Mouse (Mus musculus) neural tube, embryonic 14.5 days (tissue): ENCODE data around the gene Ireb2. TPM values are rescaled to one million over a fixed set of nuclear protein-coding genes. Genes with fewer than 3 reads are reported as not detected.

Experiments used
- ATAC-seq: fragments of 200-750 bp; cut with Nextera tagmentation; 2 replicates; pipeline ENCODE4 v1.8.0; 2017; ENCODE audit warnings: low read depth, mild to moderate bottlenecking, moderate TSS enrichment, moderate library complexity
- H3K27ac ChIP-seq: fragments of 300-500 bp; sonication (generic); 2 replicates; pipeline ENCODE4 v1.5.1; 2014; ENCODE audit warnings: low read depth, mild to moderate bottlenecking, control low read depth, low read length, moderate library complexity, mixed read lengths
- H3K27me3 ChIP-seq: fragments of 300-500 bp; sonication (generic); 2 replicates; pipeline ENCODE4 v1.6.1; 2014; ENCODE audit warnings: low read length; ENCODE audit not compliant: control insufficient read depth, insufficient read depth
- H3K36me3 ChIP-seq: fragments of 300-500 bp; sonication (generic); 2 replicates; pipeline ENCODE4 v1.6.1; 2014; ENCODE audit warnings: low read length, mixed read lengths; ENCODE audit not compliant: control insufficient read depth, insufficient read depth
- H3K4me1 ChIP-seq: fragments of 300-500 bp; sonication (generic); 2 replicates; pipeline ENCODE4 v1.6.1; 2014; ENCODE audit warnings: low read length; ENCODE audit not compliant: control insufficient read depth, insufficient read depth
- H3K4me2 ChIP-seq: fragments of 300-500 bp; sonication (generic); 2 replicates; pipeline ENCODE4 v1.6.1; 2014; ENCODE audit warnings: mild to moderate bottlenecking, low read depth, low read length, control low read depth
- H3K4me3 ChIP-seq: fragments of 300-500 bp; sonication (generic); 2 replicates; pipeline ENCODE4 v1.5.1; 2014; ENCODE audit warnings: low read depth, low read length, control low read depth, mixed read lengths
- H3K9ac ChIP-seq: fragments of 300-500 bp; sonication (generic); replicated peaks from 2 replicates; pipeline ENCODE4 v1.6.1; 2014; ENCODE audit warnings: low read depth, mild to moderate bottlenecking, control low read depth, low read length, mixed read lengths
- H3K9me3 ChIP-seq: fragments of 300-500 bp; sonication (generic); 2 replicates; pipeline ENCODE4 v1.6.1; 2016; ENCODE audit warnings: low read length; ENCODE audit not compliant: control insufficient read depth
- WGBS: fragments of 180-500 bp; shearing (Covaris S2); extraction: QIAGEN DNeasy Blood & Tissue Kit; methylation state at CpG from one replicate; pipeline ENCODE4 v1.1.7; 2014; 5-methylcytosine and 5-hydroxymethylcytosine counted together
- polyA plus RNA-seq: library from polyadenylated mRNA; unstranded; fragments of >200 nt; fragmentation: Nextera tagmentation; extraction: Ambion mirVana; gene quantifications from 2 replicates; pipeline ENCODE4 v1.2.1, GENCODE M21; 2014

Ireb2 gene
- polyA plus RNA-seq, 1 experiment from 2014 or later: 51.1 TPM

GRCm38 (mm10) chr9:54857474-54857873, 6.1 kb upstream of the Ireb2 start:
- Histone ChIP-seq H3K4me1 (no peaks in the 10 kb centered on the region), H3K27ac (no peak overlapping the region), H3K9ac (no peak overlapping the region), H3K27me3 (no peaks in the 10 kb centered on the region), H3K36me3 (no peaks in the 10 kb centered on the region), H3K4me2 (no peak overlapping the region), H3K4me3 (no peak overlapping the region), H3K9me3 (no peaks in the 10 kb centered on the region)
- ATAC-seq: no peak
- WGBS: 10% methylated on average over 3 of the region's 3 CpGs

- H3K36me3 ChIP-seq: peaks cover 2% of the 10 kb centered on the region
- H3K4me3 ChIP-seq: no peak overlapping the region
- 76% methylated on average over 7 of the region's 7 CpGs for WGBS
- no peak overlapping the region for H3K4me2 ChIP-seq
- peaks cover 14% of the 10 kb centered on the region for H3K4me1 ChIP-seq
- no peak for ATAC-seq
- H3K27ac ChIP-seq: no peak overlapping the region
- no peak overlapping the region for H3K9ac ChIP-seq
- H3K9me3 ChIP-seq: no peaks in the 10 kb centered on the region
- H3K27me3 ChIP-seq: no peaks in the 10 kb centered on the region; the same call in 1 of the 2 replicates
Observed at GRCm38 (mm10) chr9:54860526-54860925, 3.1 kb upstream of the Ireb2 start.

GRCm38 (mm10) chr9:54878759-54879158, 15.2 kb downstream of the Ireb2 start:
- H3K27ac ChIP-seq: no peak overlapping the region
- 82% methylated on average over 1 of the region's 1 CpGs for WGBS
- no peak for ATAC-seq

GRCm38 (mm10) chr9:54892111-54892510, 28.5 kb downstream of the Ireb2 start:
- no peaks in the 10 kb centered on the region for H3K9me3 ChIP-seq
- WGBS: 67% methylated on average over 4 of the region's 4 CpGs
- peaks cover 64% of the 10 kb centered on the region for H3K36me3 ChIP-seq
- H3K4me2 ChIP-seq: no peak overlapping the region
- H3K4me3 ChIP-seq: no peak overlapping the region
- H3K9ac ChIP-seq: no peak overlapping the region
- no peak overlapping the region for H3K27ac ChIP-seq
- no peaks in the 10 kb centered on the region for H3K27me3 ChIP-seq
- no peak for ATAC-seq
- H3K4me1 ChIP-seq: no peaks in the 10 kb centered on the region

More at GRCm38 (mm10) chr9:54878759-54879158, 15.2 kb downstream of the Ireb2 start:
- H3K4me3 ChIP-seq: no peak overlapping the region
- no peaks in the 10 kb centered on the region for H3K9me3 ChIP-seq
- no peak overlapping the region for H3K9ac ChIP-seq
- no peak overlapping the region for H3K4me2 ChIP-seq
- peaks cover 19% of the 10 kb centered on the region for H3K36me3 ChIP-seq
- no peaks in the 10 kb centered on the region for H3K4me1 ChIP-seq
- H3K27me3 ChIP-seq: no peaks in the 10 kb centered on the region

GRCm38 (mm10) chr9:54897097-54897496, 33.5 kb downstream of the Ireb2 start:
- Histone ChIP-seq H3K9ac (no peak overlapping the region), H3K36me3 (peaks cover 65% of the 10 kb centered on the region), H3K9me3 (no peaks in the 10 kb centered on the region), H3K27me3 (no peaks in the 10 kb centered on the region), H3K4me3 (no peak overlapping the region), H3K4me2 (no peak overlapping the region), H3K27ac (no peak overlapping the region), H3K4me1 (no peaks in the 10 kb centered on the region)
- WGBS: 92% methylated on average over 3 of the region's 3 CpGs
- no peak for ATAC-seq

GRCm38 (mm10) chr9:54909446-54909845, 45.9 kb downstream of the Ireb2 start:
- no peaks in the 10 kb centered on the region for H3K9me3 ChIP-seq
- no peak for ATAC-seq
- no peak overlapping the region for H3K27ac ChIP-seq
- WGBS: 95% methylated on average over 5 of the region's 5 CpGs
- H3K27me3 ChIP-seq: no peaks in the 10 kb centered on the region
- H3K4me3 ChIP-seq: no peak overlapping the region
- no peaks in the 10 kb centered on the region for H3K4me1 ChIP-seq
- peaks cover 33% of the 10 kb centered on the region for H3K36me3 ChIP-seq
- no peak overlapping the region for H3K9ac ChIP-seq
- no peak overlapping the region for H3K4me2 ChIP-seq

- H3K9ac ChIP-seq: no peak overlapping the region
- ATAC-seq: no peak
- no peaks in the 10 kb centered on the region for H3K27me3 ChIP-seq
- H3K36me3 ChIP-seq: peaks cover 6% of the 10 kb centered on the region; the same call in 1 of the 2 replicates
- no peaks in the 10 kb centered on the region; the same call in 1 of the 2 replicates for H3K4me1 ChIP-seq
- no peak overlapping the region for H3K4me2 ChIP-seq
- H3K27ac ChIP-seq: no peak overlapping the region
- H3K9me3 ChIP-seq: no peaks in the 10 kb centered on the region
- 76% methylated on average over 7 of the region's 7 CpGs for WGBS
- H3K4me3 ChIP-seq: no peak overlapping the region
Observed at GRCm38 (mm10) chr9:54915576-54915975, 52.0 kb downstream of the Ireb2 start.

GRCm38 (mm10) chr9:54916401-54916800, 52.8 kb downstream of the Ireb2 start:
- no peaks in the 10 kb centered on the region; the same call in 1 of the 2 replicates for H3K4me1 ChIP-seq
- H3K4me2 ChIP-seq: peak overlapping the region; percentile 80
- no peak overlapping the region for H3K27ac ChIP-seq
- ATAC-seq: no peak; the same call in 1 of the 2 replicates
- no peaks in the 10 kb centered on the region for H3K9me3 ChIP-seq
- peak overlapping the region; percentile 69; the same call in 1 of the 2 replicates for H3K4me3 ChIP-seq
- H3K27me3 ChIP-seq: no peaks in the 10 kb centered on the region
- no peak overlapping the region for H3K9ac ChIP-seq
- peaks cover 4% of the 10 kb centered on the region; the same call in 1 of the 2 replicates for H3K36me3 ChIP-seq
- 75% methylated on average over 8 of the region's 8 CpGs for WGBS

- Histone ChIP-seq H3K9me3 (no peaks in the 10 kb centered on the region), H3K4me2 (peak within 1 kb of the TSS; percentile 80), H3K36me3 (no peaks in the 10 kb centered on the region), H3K9ac (peak within 1 kb of the TSS; percentile 57), H3K4me1 (no peaks in the 10 kb centered on the region; the same call in 1 of the 2 replicates), H3K27ac (no peak within 1 kb of the TSS), H3K27me3 (no peaks in the 10 kb centered on the region), H3K4me3 (peak within 1 kb of the TSS; percentile 69)
- peak; percentile 99 for ATAC-seq
- under 1% methylated on average over 33 of the region's 34 CpGs for WGBS
Observed at GRCm38 (mm10) chr9:54917010-54917677, 53.6 kb downstream of the Ireb2 start, which contains the start of gene Hykk. Gene Hykk, plus strand, starts transcription at chr9:54917283.
